Mouse (Mus musculus): ENCODE data around the gene Mapkap1.

DNA sequence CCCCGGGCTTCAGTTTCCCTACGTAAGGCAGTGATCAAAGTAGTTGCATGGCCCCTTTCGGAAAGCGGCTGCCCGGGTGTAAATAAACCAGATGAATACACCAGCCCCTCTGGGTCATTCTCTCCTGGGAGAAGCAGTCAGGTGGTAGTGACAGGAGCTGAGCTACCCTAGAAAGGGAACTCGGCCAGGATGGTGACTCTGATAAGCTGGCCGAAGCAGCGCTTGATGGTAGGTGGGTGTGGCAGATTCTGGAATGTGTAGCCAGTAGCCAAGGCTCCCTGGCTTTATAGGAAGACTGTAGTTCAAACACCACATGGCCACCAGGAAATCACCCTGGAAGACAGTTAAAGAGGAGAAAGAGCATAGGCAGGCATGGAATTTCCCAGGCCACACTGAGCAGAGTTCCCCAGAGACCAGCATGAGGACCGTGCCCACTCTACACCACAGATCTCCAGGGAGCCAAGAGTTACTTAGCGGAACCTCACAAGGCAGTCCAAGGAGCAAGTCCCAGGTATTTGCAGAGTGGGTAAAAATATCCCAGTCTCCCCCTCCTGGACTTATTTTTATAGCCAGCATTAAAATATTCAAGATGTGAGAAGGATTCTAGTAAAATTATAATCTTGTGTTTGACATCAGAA lies 214.3 kb downstream of the Mapkap1 start:
- no peak for TF ChIP-seq CTCF (IDR thresholded peaks at IDR 0.05; ENCODE audit: low read depth)
- TF ChIP-seq EP300 (IDR thresholded peaks at IDR 0.05; ENCODE audit: low read depth), result no peak
